Mouse (Mus musculus) cortical plate, adult 2 months (tissue): ENCODE measurements around the gene Slc4a7.

Experiments
- CTCF ChIP-seq: fragments of 200-500 bp; IDR thresholded peaks from 2 replicates; pipeline ENCODE4 v1.5.1; 2011; ENCODE audit warnings: mild to moderate bottlenecking, control low read depth, low read length; ENCODE audit not compliant: insufficient read depth; ENCODE audit errors: extremely low read depth
- POLR2A ChIP-seq: fragments of 200-500 bp; IDR thresholded peaks from 2 replicates; pipeline ENCODE4 v1.6.1; 2011; ENCODE audit warnings: mild to moderate bottlenecking, low read length, control low read depth; ENCODE audit not compliant: insufficient read depth; ENCODE audit errors: extremely low read depth

DNA sequence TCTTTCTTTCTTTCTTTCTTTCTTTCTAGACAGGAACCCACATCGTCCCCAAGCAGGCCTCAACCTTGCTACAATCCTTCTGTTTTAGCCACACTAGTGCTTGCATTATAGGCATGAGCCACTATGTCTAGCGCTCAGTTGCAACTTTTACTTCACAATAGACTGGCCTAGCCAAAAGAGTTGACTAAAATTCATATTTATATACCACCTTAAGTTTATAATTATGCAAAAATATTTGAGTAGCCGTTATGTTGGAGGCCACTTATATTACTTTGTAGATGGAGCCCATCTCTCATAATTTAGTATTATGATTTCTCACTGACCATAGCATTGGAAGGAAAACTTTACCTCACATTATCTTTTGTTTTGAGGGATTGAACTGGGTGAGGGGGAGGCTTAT, 3.0 kb downstream of the Slc4a7 start:
- TF ChIP-seq CTCF (no peak), POLR2A (no peak)
